Mouse (Mus musculus): ENCODE results near the gene Crabp2.
A peak's percentile ranks its signal among the peaks of the same experiment; 100 is the strongest.

Crabp2 gene

GRCm38 (mm10) chr3:87959371-87959770, 10.9 kb downstream of the Crabp2 start:
- DNase-seq: no peak

GRCm38 (mm10) chr3:87960191-87960585, 11.7 kb downstream of the Crabp2 start:
- no peak for DNase-seq

DNA sequence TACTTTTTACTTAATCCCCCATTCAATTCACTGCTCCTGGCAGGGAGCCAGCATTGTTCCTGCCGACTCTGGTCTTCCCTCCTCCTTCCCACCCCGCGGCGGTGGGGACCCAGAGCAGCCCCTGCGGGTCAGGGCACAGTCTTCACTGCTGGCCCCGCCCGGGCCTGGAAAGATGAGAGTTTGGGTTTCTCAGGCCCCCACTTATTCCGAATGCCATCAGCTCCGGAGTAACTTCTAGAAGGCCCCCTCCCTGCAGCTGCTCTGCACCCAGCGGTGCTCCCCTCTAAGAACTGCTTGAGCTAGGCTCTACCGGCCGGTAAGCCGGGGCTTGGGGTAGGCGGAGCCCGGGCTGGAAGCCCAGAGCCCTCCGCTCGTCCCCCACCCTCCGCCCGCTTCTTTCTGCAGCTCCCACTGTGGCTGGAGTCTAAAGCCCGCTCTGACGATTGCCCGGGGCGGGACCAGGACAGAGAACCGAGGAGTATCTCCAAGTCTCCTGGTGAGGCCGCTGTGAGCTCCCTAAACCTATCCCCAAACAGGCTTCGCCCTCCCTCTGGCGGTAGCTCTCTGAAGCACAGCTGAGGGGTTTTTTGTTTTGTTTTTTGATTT, 12.2 kb downstream of the Crabp2 start:
- peak; percentile 97 for DNase-seq

GRCm38 (mm10) chr3:87970184-87970938, 21.9 kb downstream of the Crabp2 start:
- DNase-seq: peak; percentile 77

- peak; percentile 93 for DNase-seq
Measured at GRCm38 (mm10) chr3:87970939-87971488, 22.5 kb downstream of the Crabp2 start, which contains the start of gene Nes. TSS of gene Nes (plus strand) at chr3:87971078.

DNA sequence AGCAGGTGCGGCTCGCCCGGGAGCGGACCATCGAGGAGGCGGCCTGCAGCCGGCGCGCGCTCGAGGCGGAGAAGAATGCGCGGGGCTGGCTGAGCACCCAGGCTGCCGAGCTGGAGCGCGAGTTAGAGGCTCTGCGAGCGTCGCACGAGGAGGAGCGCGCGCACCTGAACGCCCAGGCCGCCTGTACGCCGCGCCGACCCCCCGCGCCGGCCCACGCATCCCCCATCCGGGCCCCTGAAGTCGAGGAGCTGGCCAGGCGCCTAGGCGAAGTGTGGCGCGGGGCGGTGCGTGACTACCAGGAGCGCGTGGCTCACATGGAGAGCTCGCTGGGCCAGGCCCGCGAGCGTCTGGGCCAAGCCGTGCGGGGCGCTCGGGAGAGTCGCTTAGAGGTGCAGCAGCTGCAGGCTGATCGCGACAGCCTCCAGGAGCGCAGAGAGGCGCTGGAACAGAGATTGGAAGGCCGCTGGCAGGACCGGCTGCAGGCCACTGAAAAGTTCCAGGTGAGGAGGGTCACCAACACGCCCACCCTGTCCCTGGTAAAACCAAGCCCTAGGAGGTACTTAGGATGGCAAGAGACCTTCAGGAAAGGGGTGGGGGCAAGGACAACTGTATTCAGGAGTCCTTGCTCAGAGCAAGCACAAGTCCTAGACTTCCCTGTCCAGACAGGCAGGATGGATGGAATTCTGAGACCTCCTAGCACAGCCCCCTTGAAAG, 23.2 kb downstream of the Crabp2 start:
- DNase-seq: no peak

GRCm38 (mm10) chr3:87972203-87972664, 23.8 kb downstream of the Crabp2 start:
- no peak for DNase-seq

DNA sequence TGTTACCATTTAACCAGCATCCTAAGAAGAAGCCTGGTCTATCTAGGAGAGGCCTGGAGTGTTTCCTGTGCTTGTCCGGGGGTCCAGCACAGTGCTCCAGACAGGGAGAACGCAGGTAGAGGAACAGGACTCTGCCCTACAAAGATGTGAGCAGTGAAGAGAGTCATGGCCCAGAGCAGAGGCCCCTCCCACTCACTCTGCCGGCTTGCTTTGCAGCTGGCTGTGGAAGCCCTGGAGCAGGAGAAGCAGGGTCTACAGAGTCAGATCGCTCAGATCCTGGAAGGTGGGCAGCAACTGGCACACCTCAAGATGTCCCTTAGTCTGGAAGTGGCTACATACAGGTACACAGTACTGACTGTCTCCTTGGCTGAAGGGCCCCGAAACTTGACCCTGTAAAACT, 24.3 kb downstream of the Crabp2 start:
- no peak for DNase-seq

DNA sequence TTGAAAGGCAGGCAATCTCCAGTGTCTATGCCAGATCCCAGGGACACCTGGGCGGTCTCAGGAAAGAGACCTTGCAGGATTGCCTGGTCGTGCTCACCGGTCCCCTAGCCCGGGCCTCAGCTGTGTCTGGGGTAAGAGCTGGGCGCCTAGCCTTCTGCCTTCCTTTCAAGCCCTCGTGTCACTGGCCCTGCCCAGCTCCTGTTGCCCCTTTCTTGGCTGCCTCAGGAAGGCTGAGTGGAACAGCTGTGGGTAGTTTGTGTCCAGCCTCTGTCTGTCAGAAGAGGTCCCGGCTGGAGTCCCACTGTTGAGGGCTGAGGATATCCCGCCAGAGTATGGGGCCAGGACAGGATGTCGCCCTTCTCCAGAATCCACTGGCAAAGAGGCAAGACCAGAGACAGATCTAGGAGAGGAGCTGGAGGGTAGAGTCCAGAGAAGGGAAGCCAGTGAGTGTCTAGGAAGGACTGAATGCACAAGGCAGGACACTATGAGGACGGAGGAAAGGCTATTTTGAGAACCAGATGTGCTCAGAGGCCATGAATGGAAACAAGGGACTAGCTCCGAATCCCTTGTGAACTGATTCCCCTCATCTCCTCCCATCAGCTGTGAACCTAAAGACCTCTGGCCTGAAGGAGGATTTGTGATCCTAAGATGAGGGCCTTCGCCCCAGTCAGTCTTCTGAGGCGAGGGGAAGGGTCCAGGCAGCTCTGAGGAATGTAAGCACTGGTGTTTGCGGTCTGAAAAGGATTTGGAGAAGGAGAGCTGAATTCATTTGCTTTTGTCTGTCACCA, 25.3 kb downstream of the Crabp2 start:
- DNase-seq: no peak

GRCm38 (mm10) chr3:87974381-87974987, 26.0 kb downstream of the Crabp2 start:
- DNase-seq: peak; percentile 74

DNA sequence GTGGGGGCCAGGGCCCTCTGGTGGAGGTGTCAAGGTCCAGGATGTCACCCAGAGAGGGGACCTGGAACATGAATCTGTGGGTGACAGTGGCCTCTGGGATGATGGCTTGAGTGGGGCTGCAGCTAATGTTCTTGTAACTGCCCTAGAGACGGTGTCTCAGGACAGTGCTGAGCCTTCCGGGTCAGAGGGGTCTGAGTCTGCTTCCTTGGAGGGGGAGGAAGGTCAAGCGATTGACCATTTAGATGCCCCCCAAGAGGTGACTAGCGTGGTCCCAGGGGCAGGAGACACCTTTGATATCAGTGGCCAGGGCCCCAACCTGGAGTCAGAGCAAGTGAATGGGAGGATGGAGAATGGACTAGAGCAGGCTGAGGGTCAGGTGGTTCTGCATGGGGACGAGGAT, 31.0 kb downstream of the Crabp2 start:
- no peak for DNase-seq

GRCm38 (mm10) chr3:87980085-87980484, 31.6 kb downstream of the Crabp2 start:
- no peak for DNase-seq

DNA sequence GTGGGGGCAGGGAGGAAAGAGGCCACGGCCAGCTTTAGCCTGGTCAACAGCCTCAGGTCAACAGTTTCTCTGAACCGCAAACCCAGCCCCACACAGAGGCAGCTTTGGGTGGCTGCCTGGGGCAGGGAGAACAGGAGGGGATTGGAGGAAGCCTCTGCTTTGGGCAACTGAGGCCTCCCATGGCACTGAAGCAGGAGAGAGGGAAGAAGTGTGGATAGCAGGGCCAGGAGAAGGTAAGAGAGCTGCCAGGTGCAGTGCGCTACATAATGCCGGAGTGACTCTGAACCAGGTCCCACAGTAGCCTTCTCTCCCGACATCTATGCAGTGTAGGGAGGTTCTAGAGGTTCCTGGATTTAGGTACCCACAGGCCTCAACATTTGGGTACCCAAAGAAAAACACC, 32.3 kb downstream of the Crabp2 start:
- DNase-seq: no peak

- DNase-seq: peak; percentile 44
Measured at GRCm38 (mm10) chr3:87981214-87981760, 32.8 kb downstream of the Crabp2 start.

- DNase-seq: peak; percentile 92
Measured at GRCm38 (mm10) chr3:87981894-87982835, 33.7 kb downstream of the Crabp2 start.

GRCm38 (mm10) chr3:87982836-87983601, 34.6 kb downstream of the Crabp2 start:
- DNase-seq: peak; percentile 90

DNA sequence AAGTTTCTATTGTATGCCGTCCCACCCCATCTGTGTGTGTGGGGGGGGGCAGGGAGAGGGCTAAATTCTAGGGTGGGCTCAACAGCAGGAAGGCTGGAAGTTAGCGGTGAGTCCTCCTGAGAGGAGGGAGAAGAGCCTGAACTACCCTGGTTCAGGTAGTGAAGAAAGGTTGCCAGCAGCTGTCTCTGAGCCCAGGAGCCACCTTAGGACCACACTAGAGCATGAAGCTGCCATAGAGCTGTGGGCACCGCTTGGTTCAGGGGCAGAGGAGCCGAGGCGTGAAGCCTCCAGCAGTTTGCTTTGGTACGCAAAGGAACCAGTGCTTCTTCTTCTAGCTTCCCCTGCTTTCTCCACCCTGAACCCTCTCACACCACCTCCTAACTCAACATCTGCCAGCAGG, 35.2 kb downstream of the Crabp2 start:
- no peak for DNase-seq

GRCm38 (mm10) chr3:87984094-87984493, 35.6 kb downstream of the Crabp2 start:
- DNase-seq: no peak

- peak; percentile 51 for DNase-seq
Measured at GRCm38 (mm10) chr3:87985505-87986320, 37.2 kb downstream of the Crabp2 start.
